Mouse (Mus musculus) ES-Bruce4 (cell line): ENCODE measurements around the gene Cd4.

Source experiments
- CTCF ChIP-seq: IDR thresholded peaks from one replicate; pipeline ENCODE4 v1.8.1; 2011; ENCODE audit warnings: low read depth, low read length
- POLR2A ChIP-seq: IDR thresholded peaks from one replicate; pipeline ENCODE4 v1.8.1; 2011; ENCODE audit warnings: low read length; ENCODE audit not compliant: insufficient read depth

GRCm38 (mm10) chr6:124916695-124917517, 28.9 kb upstream of the Cd4 start:
- peak; percentile 53 for TF ChIP-seq CTCF
- TF ChIP-seq POLR2A = no peak
